Mouse (Mus musculus): ENCODE data around the gene Ufm1.

The Ufm1 gene

GRCm38 (mm10) chr3:53863383-53864220 is at the start of gene Ufm1:
Gene Ufm1 (minus strand): TSS chr3:53863830.
- peak; percentile 97 for DNase-seq (ENCODE audit: low spot score)

- no peak for DNase-seq (ENCODE audit: low spot score)
Observed at GRCm38 (mm10) chr3:53890619-53891540, 27.2 kb upstream of the Ufm1 start.

- no peak for DNase-seq (ENCODE audit: low spot score)
Observed at GRCm38 (mm10) chr3:53871596-53871995, 8.0 kb upstream of the Ufm1 start.

GRCm38 (mm10) chr3:53870482-53870881 is 6.9 kb upstream of the Ufm1 start:
- DNase-seq (ENCODE audit: low spot score): no peak

- no peak for DNase-seq (ENCODE audit: low spot score)
Observed at GRCm38 (mm10) chr3:53869263-53869662, 5.6 kb upstream of the Ufm1 start.

- no peak for DNase-seq (ENCODE audit: low spot score)
Observed at GRCm38 (mm10) chr3:53868212-53868611, 4.6 kb upstream of the Ufm1 start.

- no peak for DNase-seq (ENCODE audit: low spot score)
Observed at GRCm38 (mm10) chr3:53854831-53855230, 8.8 kb downstream of the Ufm1 start.

- DNase-seq (ENCODE audit: low spot score): no peak
Observed at GRCm38 (mm10) chr3:53854261-53854660, 9.4 kb downstream of the Ufm1 start.

GRCm38 (mm10) chr3:53848262-53848661 is 15.4 kb downstream of the Ufm1 start:
- DNase-seq (ENCODE audit: low spot score): no peak

- no peak for DNase-seq (ENCODE audit: low spot score)
Observed at GRCm38 (mm10) chr3:53847726-53848125, 15.9 kb downstream of the Ufm1 start.

GRCm38 (mm10) chr3:53846206-53846928 is 17.3 kb downstream of the Ufm1 start:
- no peak for DNase-seq (ENCODE audit: low spot score)

GRCm38 (mm10) chr3:53844786-53845185 is 18.8 kb downstream of the Ufm1 start, which contains the start of gene Gm10985:
Gene Gm10985 (plus strand): TSS chr3:53845086.
- no peak for DNase-seq (ENCODE audit: low spot score)

GRCm38 (mm10) chr3:53834238-53834637 is 29.4 kb downstream of the Ufm1 start:
- no peak for DNase-seq (ENCODE audit: low spot score)

- DNase-seq (ENCODE audit: low spot score): no peak
Observed at GRCm38 (mm10) chr3:53813421-53813977, 50.1 kb downstream of the Ufm1 start.
